8 mouse cellular contexts compared by ENCODE assay signal in genomic region chr8:104630981-104631663, GRCm38 (mm10). TPM values are rescaled to one million over a fixed set of nuclear protein-coding genes. Genes with fewer than 3 reads are reported as not detected.
A peak's percentile ranks its signal among the peaks of the same experiment; 100 is the strongest.
DNase-seq lines count a peak whose midpoint lies in the region; ATAC-seq and TF ChIP-seq lines count a peak whose summit lies in the region.

Rrad (minus strand) TSS chr8:104631327.

- H3K27me3 ChIP-seq in small intestine, adult 2 months (ENCODE audit: control insufficient read depth, insufficient read depth, low read length) = peaks cover 14% of the 10 kb centered on the region

- no peak for TF ChIP-seq POLR2A in small intestine, adult 2 months (IDR thresholded peaks at IDR 0.05; ENCODE audit: low read depth, low read length)

- WGBS in small intestine, adult 2 months = 2% methylated on average over 28 of the region's 28 CpGs

- H3K36me3 ChIP-seq in small intestine, adult 2 months (ENCODE audit: control insufficient read depth, insufficient read depth, low read length) = no peaks in the 10 kb centered on the region

- H3K27ac ChIP-seq in small intestine, adult 2 months (ENCODE audit: insufficient read depth, low read depth, low read length) = peak within 1 kb of the TSS; percentile 35; the same call in 1 of the 2 replicates

- DNase-seq in adrenal gland, adult (ENCODE audit: inconsistent age in 2 of 2, low spot score in 1 of 2) = peak; percentile 76 to 77
- DNase-seq in adrenal gland, adult 8-10 months = no peak
- peak; percentile 67 for DNase-seq in c-Kit-positive CD71-negative TER-119-negative erythroid progenitor cells, embryonic 14.5 days (ENCODE audit: low read depth)
- DNase-seq in heart, adult 8-10 months (ENCODE audit: low spot score) = no peak
- DNase-seq in kidney, adult 8-10 months = peak; percentile 29 to 41
- DNase-seq in lung, postnatal 25 days (ENCODE audit: low spot score) = peak; percentile 56

- no peak for TF ChIP-seq CTCF in small intestine, adult 2 months (IDR thresholded peaks at IDR 0.05; ENCODE audit: extremely low read depth, insufficient read length, insufficient replicate concordance, low read depth, low read length)

- ATAC-seq in cerebellum, adult (ENCODE audit: insufficient number of reproducible peaks, low FRiP score, low TSS enrichment) = no peak

- peak within 1 kb of the TSS; percentile 70 for H3K4me3 ChIP-seq in small intestine, adult 2 months (ENCODE audit: low read depth, low read length)

- no peaks in the 10 kb centered on the region; the same call in 1 of the 2 replicates for H3K4me1 ChIP-seq in small intestine, adult 2 months (ENCODE audit: control insufficient read depth, insufficient read depth, insufficient read length, low read length)

RNA-seq across cellular contexts. Expression of gene Rrad, which starts in this region (rescaled TPM):
- total RNA-seq in adrenal gland, adult 8-10 months (2022) = 10 to 100 TPM in 2 of 4 experiments, 1 to 10 TPM in 2; 2.7 to 16.3 (median 7.6) TPM
- 100 to 1,000 TPM; 215 to 381 (median 317) TPM for total RNA-seq in heart, adult 8-10 months (2022)
- 4.7 and 5.2 TPM in 2 replicates for polyA plus RNA-seq in small intestine, adult 2 months (2012; rRNA removed)

Comparison
In these comparisons a context has a peak if more than half of its experiments do, and no peak if none do; other contexts are left out.
1. RNA of gene Rrad (total RNA-seq): 215 to 381 TPM in heart, adult 8-10 months; 2.7 to 16.3 TPM in adrenal gland, adult 8-10 months; every median in the first group is over 10 times any median in the second.
2. DNase-seq: peak in adrenal gland, adult (2 of 2), c-Kit-positive CD71-negative TER-119-negative erythroid progenitor cells, embryonic 14.5 days (single experiment), kidney, adult 8-10 months (2 of 2) and lung, postnatal 25 days (single experiment); none in adrenal gland, adult 8-10 months (single experiment) and heart, adult 8-10 months (single experiment).